Mouse (Mus musculus) kidney, postnatal 36 days (tissue): Measurements from ENCODE around the gene Gm6370.
"Not testable (repeated sequence)": the region's sequence is repeated elsewhere in the genome, so short reads cannot be mapped to it uniquely, and the experiment has no call there.

Experiments
- DNase-seq, 2 experiments: peaks; one replicate each; pipeline ENCODE4 v3.0.0; 2021 to 2022; ENCODE audit warnings: mixed read lengths in 2 of 2

Gene Gm6370

DNA sequence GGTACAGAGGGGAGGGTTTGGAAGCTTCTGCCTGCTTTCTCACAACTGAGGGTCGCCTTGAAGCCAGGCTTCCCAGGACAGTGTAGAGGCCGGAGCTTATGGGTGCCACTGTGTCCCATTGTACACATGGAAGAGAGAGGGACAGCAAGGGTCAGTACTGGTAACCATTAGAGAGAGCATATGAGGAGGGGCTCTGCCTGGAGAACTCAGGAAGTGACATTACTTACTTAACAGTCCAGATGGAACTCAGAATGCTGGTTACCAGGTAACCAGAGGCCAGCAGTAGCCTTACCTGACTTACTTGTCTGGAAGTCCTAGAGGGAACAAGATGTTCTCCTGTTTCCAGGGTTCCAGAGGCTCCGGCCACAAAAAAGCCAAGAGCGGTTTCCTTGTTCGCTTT lies at the start of gene Gm6370:
Gm6370 (plus strand) TSS at position 301 of the 400 bp plus-strand sequence.
- not testable (repeated sequence) for DNase-seq

- no peak for DNase-seq
Measured at GRCm38 (mm10) chr5:146442767-146443166, 48.4 kb upstream of the Gm6370 start.

- DNase-seq = peak in 1 of 2 experiments; percentile 16
Measured at GRCm38 (mm10) chr5:146446633-146447032, 44.5 kb upstream of the Gm6370 start.

GRCm38 (mm10) chr5:146451592-146452254 lies 39.4 kb upstream of the Gm6370 start:
- DNase-seq = peak; percentile 15 to 17

DNA sequence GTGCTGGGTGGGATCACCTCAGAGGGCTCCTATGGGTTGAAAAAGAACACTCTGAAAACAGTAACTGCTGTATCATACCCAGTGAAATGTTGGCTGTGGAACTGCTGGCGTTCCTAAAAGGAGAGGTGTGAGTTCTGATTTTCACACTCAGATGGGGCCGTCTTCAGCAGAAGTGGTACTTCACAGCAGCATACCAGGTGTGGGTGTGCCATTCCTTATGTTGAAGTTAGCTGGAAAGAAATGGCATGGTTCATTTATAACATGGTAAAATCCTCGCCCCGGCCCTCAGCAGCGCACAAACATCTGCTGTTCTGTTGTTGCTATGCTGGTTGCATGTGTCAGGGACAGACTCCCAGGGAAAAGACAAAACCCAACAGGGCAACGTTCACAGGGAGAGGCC lies 37.6 kb upstream of the Gm6370 start:
- DNase-seq = no peak

DNA sequence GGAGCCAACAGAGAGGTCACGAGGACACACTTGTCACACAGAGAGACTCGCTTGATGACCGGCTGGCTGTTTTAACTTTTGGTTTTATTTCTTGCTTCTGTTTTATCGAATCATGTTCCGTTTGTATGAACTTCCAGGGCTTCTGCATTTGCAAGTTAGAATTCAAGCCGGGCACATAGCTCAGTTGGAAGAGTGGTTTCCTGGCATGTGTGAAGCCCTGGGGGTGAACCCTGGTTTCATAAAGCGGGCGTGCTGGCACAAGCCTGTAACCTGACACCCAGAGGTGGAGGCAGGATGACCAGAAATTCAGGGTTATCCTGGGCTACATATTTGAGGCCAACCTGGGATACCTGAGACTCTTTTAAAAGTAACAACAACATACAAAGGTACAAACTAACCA lies 29.6 kb upstream of the Gm6370 start:
- peak; percentile 58 to 69 for DNase-seq

DNA sequence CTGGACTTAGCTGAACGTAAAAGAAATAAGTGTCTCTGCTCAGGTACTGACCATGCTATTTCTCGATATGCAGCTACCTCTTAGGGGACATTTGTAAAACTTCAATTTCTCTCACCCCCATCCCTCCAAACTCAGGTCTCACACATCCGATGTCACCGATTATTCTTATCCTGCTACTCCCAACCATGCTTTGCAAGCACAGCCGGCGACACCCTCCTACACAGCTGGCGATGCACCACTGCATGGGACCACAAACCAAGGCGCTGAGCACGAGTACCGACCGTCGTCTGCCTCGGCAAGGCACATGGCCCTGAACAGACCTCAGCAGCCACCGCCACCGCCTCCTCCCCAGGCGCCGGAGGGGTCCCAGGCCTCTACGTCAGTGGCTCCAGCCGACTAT lies 24.5 kb upstream of the Gm6370 start:
- DNase-seq = no peak

DNA sequence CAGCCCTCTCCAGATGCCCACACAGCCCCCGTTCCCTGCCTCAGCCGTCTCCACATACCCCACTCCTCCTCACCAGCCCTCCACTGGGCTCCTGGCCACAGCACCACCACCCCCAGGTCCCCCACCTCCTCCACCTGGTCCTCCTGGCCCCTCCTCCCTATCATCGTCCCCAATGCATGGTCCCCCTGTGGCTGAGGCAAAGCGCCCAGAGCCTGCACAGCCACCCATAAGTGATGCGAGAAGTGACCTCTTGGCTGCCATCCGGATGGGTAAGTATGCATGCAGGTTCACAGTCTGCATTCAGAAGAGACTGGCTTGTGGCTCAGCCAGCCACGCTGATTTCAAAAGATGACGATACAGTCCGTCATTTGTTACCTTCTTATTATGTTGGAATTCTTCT lies 22.9 kb upstream of the Gm6370 start:
- peak in 1 of 2 experiments; percentile 17 for DNase-seq

DNA sequence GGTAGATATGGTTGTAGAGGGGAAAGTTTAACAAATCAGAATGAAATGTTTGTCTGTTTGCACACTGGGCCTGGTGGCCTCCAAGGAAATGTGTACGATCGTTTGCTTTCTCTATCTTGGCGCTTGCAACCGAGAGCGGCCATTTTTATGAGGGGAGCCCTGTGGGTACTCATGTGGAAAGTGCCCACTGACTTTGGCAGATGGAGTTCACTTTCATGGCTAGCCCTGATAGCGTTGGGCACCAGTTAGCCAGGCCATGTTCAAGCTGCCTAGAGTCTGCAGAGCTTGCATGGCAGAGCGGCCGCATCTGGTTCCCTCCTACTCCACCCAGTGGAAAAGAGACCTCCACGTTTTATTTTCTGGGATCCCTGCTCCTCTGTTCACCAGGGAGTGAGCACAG lies 20.3 kb upstream of the Gm6370 start:
- no peak for DNase-seq

- DNase-seq = peak; percentile 34 to 39
Measured at GRCm38 (mm10) chr5:146471311-146471710, 19.9 kb upstream of the Gm6370 start.

DNA sequence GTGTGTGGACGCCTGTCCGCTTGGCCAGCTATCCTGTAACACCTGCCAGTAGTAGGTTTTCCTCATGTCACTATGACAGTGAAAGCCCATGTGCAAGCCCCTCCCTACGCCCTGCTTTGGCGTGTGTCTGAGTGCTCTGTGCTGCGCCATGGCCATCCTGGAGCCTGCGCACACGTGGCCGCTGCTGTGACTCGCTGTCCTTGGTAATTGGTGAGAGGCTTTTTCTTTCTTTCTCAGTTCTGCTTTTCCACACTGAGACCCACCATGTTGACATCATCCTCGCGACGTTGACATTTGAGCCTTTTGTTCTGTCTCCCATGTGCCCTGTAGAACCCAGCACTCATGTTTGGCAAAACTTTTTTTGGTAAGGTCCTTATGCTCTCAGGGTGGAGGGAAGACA lies 19.3 kb upstream of the Gm6370 start:
- no peak for DNase-seq

GRCm38 (mm10) chr5:146479564-146479963 lies 11.6 kb upstream of the Gm6370 start:
- DNase-seq = peak; percentile 46 to 60

DNA sequence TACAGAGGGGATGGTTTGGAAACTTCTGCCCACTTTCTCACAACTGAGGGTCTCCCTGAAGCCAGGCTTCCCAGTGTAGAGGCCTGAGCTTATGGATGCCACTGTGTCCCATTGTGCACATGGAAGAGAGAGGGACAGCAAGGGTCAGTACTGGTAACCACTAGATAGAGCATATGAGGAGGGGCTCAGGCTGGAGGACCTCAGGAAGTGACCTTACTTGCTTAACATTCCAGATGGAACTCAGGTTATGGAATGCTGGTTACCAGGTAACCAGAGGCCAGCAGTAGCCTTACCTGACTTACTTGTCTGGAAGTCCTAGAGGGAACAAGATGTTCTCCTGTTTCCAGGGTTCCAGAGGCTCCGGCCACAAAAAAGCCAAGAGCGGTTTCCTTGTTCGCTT lies 9.5 kb upstream of the Gm6370 start, which contains the start of gene Gm6408:
Gm6408 (plus strand) TSS at position 301 of the 400 bp plus-strand sequence.
- DNase-seq = not testable (repeated sequence)

GRCm38 (mm10) chr5:146488959-146489358 lies 2.2 kb upstream of the Gm6370 start:
- DNase-seq = peak; percentile 44 to 71

DNA sequence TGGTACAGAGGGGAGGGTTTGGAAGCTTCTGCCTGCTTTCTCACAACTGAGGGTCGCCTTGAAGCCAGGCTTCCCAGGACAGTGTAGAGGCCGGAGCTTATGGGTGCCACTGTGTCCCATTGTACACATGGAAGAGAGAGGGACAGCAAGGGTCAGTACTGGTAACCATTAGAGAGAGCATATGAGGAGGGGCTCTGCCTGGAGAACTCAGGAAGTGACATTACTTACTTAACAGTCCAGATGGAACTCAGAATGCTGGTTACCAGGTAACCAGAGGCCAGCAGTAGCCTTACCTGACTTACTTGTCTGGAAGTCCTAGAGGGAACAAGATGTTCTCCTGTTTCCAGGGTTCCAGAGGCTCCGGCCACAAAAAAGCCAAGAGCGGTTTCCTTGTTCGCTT lies 10.9 kb downstream of the Gm6370 start, which contains the start of gene 4930449I24Rik:
4930449I24Rik (plus strand) TSS at position 301 of the 400 bp plus-strand sequence.
- DNase-seq = not testable (repeated sequence)

- DNase-seq = not testable (repeated sequence)
Measured at GRCm38 (mm10) chr5:146513823-146514222, 22.7 kb downstream of the Gm6370 start, which contains the start of gene Gm3402. TSS of gene Gm3402 (plus strand) at chr5:146514123.

DNA sequence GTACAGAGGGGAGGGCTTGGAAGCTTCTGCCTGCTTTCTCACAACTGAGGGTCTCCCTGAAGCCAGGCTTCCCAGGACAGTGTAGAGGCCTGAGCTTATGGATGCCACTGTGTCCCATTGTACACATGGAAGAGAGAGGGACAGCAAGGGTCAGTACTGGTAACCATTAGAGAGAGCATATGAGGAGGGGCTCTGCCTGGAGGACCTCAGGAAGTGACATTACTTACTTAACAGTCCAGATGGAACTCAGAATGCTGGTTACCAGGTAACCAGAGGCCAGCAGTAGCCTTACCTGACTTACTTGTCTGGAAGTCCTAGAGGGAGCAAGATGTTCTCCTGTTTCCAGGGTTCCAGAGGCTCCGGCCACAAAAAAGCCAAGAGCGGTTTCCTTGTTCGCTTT lies 34.3 kb downstream of the Gm6370 start, which contains the start of gene Gm3404:
Gm3404 (plus strand) TSS at position 301 of the 400 bp plus-strand sequence.
- DNase-seq = not testable (repeated sequence)

- not testable (repeated sequence) for DNase-seq
Measured at GRCm38 (mm10) chr5:146537347-146537746, 46.2 kb downstream of the Gm6370 start, which contains the start of gene Gm3409. TSS of gene Gm3409 (plus strand) at chr5:146537647.
